Mouse (Mus musculus) cerebellum, postnatal 36 days (tissue): Measurements from ENCODE around the gene Gm10644.
"Not testable (repeated sequence)": the region's sequence is repeated elsewhere in the genome, so short reads cannot be mapped to it uniquely, and the experiment has no call there.

Experiments used
- DNase-seq, 2 experiments: peaks; one replicate each; pipeline ENCODE4 v3.0.0; 2021 to 2022; ENCODE audit warnings: mixed read lengths in 2 of 2

Gm10644 gene

DNA sequence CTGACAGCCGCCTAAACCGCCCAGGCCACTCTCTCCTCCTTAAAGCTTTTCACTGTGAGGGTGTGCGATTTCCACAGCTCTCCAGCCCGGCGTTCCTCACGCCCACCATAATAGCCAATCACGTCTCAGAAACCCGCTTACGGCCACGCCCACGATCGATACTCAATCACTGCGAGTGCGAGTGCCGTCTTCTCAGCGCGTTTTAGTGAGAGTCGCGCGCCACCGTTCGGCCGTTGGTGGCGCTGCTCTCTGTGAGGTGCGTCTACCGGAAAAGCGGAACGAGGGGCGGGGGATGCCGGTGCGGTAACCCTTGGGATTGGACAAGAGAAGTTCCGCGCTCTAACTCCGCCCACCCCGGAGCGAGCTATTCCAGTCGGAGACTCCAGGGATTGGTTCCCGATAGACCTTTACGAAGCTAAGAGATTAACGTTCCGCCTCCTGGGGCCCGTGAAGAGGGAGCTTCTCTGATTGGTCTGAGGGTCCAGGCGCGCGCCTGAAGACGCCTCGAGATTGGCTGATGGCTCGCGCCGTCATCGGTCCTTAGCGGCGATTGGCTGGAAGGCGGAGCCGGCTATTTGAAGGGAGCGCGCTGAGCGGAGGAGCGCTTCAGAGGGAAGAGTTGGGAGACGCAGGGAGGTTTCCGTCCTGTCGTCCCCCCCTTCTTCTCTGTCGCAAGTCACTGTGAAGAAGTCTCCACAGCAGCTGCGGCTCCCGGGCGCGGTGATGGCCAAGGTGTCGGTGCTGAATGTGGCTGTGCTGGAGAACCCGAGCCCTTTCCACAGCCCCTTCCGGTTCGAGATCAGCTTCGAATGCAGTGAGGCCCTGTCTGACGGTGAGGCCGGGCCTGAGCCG, at the start of gene Gm10644, which contains the start of gene Asf1b:
Gm10644 (minus strand) TSS at position 100 of the 852 bp plus-strand sequence.
Asf1b (plus strand) TSS at position 402 of the 852 bp plus-strand sequence.
- peak; percentile 97 to 99 for DNase-seq

DNA sequence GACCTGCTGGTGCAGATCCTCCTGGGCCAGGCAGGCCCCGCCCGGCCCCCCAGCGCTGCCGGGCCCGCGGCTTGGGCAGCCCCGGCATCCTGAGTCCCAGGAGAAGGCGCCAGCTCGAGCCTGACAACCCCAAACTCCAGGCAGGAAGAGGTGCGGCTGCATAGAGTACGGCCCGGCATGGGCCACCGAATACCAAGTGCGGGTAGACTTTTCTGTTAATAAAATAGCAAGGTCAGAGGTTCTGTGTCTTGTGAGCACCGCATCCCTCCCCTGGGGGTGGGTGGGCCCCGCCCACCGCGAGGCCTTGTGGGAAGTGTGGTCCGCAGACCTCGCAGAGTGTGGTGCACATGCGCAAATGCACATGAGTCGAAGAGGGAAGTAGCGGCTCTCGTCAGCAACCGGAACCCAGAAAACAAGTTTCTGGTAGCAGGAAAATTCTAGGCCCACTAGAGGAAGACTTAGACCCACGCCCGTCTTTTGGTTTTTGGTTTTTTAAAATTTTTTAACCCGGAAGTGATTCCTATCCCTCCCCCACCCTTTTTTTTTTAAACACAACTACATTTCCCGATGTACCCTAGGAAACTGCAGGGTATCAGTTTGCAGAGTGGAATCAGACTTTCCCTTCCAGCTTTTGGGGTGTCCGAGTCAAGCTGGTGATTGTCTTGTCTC, 49.7 kb upstream of the Gm10644 start:
- DNase-seq, result peak; percentile 90 to 93

DNA sequence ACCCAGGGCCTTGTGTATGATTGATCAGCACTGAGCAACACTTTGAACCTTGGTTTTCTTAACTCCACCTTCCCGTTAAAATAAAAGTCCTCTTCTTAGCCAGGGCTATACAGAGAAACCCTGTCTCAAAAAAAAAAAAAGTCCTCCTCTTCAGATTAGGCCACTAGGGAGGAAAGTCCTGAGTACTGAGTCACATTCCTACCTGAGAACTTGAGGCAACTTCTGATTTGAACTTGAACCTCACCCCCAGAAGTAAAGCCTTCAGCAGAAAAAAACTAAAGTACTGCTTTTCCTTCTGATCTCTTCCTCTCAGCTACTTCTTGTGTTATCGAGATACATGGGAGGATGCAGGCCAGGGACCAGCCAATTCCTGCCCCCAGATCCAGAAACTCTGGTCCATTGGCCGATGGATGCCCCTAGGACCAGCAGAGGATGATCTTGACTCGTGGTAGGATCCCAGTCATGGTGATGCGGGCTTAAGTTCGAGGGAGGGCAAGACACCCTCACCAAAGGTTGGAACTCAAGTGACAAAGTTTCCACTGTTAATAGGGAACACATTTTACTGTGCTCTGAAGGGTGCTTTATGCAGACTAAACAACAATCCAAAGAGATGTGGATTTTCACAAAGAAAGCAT, 48.7 kb upstream of the Gm10644 start:
- DNase-seq, result no peak

DNA sequence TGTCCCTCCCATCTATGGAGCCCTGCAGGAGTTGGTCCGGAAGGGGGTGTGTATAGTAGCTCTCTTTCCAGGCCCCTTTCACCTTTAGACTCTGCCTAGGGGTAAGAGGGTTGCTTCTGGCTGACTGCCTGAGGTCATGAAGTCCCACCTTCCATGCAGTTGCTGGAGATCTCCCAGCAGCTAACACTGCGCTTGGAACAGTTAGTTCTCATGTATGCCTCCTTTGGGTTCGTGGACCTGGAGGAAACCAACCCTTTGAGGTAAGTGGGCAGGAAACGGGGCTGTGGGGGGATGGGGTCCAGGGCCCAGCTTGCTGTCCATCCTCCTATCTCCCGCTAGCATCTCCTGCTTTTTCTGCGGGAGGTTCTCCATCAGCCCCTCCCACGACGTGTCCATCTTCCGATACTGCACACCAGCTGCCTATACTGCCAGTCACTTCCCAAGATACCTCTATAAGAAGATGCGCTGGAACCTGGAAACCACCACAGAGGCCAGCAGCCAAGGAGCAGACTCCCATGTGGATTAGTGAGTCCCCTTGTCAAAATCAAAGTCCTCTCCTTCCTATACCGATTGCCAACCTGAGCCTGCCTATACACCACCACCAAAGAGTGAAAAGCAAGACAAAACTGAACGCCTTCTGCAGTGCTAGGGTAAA, 48.1 kb upstream of the Gm10644 start:
- no peak for DNase-seq

DNA sequence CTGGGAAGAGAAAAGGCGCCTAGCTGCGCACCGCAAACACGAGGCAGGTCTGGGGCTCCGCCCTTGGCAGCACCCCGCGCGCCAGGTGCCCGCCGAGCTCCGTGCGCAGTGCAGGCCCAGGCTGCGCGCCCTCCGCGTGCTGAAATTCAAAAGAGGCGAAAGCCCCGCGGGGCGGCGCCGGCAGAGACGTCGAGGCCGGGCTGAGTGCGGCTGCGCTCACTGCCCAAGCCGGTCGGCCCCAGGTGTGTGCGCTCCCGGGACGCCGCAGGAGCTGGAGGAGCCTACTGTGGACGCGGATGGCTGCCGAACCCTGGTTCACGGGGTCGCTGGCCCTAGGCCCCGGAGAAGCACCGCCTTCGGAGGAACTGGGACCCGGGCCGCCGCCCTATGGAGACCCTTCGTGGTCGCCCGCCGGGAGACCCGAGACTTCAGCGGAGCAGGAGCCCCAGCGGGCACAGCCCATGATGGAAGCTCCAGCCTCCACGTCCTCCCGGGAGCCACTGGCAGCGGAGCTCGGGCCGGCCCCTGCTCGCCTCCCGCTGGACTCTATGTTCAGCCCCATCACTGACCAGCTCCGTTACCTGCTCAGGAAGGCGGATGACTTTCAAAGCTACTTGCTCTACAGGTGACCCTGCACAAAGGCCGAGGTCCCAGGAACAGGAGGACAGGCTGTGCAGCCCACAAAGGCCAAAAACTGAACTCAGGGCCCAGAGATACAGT, 46.4 kb upstream of the Gm10644 start, which contains the start of gene 1700067K01Rik:
1700067K01Rik (plus strand) TSS at position 222 of the 720 bp plus-strand sequence.
- DNase-seq, result no peak

DNA sequence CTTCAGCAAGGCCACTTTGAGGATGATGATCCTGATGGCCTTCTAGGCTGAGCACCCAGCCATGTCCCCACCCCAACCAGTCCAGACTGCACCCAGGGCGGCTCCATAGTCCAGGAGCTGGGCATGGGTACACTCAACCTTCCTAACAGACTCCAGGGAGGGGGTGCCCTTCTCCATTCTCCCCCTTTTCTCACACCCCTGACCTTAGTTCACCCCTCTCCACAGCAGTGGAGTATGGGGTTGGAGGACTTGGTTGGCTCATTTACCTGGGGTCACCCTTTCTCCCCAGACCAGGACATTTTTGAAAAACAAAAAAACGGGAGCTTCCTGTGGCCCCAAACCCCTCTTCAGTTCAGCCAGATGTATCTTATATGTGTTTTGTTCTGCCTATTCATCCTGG, 44.8 kb upstream of the Gm10644 start:
- no peak for DNase-seq

DNA sequence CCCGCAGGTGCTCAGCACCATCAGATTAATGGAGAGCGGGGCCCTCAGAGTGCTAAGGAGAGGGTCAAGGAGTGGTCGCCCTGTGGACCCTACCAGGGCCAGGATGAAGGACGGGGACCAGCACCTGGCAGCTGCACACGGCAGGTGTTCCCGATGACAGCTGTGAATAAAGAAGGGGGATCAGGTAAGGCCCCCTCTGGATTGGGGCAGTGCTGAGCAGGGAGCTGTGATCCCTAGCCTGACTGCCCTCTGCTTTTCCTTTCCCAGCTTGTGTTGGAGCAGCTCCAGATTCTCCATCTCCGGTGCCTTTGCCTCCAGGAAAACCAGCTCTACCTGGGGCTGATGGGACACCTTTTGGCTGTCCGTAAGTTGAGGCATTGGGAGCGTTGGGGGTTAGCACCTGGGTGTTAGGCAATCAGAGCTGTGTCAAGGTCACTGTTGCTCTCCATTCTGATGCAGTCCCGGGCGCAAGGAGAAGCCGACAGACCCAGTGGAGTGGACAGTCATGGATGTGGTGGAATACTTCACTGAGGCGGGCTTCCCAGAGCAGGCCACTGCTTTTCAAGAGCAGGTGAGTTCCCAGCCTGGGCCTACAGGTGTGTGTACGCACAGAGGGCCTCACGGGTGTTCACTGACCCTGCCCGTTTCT, 44.2 kb upstream of the Gm10644 start:
- DNase-seq, result no peak

DNA sequence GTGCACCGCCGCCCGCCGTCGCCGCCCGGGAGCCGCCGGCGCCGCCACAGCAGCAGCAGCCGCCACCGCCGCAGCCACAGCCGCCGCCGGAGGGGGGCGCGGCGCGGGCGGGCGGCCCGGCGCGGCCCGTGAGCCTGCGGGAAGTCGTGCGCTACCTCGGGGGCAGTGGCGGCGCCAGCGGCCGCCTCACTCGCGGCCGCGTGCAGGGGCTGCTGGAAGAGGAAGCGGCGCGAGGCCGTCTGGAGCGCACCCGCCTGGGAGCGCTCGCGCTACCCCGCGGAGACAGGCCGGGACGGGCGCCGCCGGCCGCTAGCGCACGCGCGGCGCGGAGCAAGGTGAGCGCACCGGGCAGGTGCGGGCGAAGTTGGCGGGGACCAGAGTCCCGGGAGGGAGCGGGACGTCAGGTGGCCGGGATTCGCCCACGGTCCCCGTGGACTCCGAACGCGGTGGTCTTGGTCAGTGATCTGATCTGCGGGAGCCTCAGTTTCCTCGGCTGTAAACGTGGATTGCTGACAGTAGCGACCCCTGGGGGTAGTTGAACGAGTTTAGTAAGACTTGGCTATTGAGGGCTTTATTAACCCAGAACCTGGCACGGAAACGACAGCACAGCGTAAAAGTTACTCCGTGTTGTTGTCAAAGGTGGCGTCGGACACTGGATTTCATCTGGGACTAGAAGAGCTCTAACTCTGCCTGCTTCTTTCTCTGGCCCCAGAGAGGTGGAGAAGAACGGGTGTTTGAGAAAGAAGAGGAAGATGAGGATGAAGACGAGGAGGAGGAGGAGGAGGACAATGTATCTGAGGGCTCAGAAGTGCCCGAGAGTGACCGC, 43.4 kb upstream of the Gm10644 start:
- DNase-seq, result peak in 1 of 2 experiments; percentile 51

DNA sequence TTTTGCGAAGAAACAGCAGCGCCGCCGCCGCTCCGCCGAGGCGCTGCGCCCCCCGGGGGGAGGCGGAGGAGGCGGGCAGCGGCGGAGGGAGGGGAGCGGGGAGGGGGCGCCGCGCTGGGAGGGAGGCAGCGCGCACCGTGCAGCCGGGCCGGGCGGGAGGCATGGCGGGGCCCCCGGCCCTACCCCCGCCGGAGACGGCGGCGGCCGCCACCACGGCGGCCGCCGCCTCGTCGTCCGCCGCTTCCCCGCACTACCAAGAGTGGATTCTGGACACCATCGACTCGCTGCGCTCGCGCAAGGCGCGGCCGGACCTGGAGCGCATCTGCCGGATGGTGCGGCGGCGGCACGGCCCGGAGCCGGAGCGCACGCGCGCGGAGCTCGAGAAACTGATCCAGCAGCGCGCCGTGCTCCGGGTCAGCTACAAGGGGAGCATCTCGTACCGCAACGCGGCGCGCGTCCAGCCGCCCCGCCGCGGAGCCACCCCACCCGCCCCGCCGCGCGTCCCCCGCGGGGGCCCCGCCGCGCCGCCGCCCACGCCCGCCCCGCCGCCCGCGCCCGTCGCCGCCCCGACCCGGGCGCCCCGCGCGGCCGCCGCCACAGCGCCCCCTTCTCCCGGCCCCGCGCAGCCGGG, 42.6 kb upstream of the Gm10644 start, which contains the start of gene Samd1:
Samd1 (plus strand) TSS at position 162 of the 631 bp plus-strand sequence.
- DNase-seq, result peak; percentile 53 to 56

DNA sequence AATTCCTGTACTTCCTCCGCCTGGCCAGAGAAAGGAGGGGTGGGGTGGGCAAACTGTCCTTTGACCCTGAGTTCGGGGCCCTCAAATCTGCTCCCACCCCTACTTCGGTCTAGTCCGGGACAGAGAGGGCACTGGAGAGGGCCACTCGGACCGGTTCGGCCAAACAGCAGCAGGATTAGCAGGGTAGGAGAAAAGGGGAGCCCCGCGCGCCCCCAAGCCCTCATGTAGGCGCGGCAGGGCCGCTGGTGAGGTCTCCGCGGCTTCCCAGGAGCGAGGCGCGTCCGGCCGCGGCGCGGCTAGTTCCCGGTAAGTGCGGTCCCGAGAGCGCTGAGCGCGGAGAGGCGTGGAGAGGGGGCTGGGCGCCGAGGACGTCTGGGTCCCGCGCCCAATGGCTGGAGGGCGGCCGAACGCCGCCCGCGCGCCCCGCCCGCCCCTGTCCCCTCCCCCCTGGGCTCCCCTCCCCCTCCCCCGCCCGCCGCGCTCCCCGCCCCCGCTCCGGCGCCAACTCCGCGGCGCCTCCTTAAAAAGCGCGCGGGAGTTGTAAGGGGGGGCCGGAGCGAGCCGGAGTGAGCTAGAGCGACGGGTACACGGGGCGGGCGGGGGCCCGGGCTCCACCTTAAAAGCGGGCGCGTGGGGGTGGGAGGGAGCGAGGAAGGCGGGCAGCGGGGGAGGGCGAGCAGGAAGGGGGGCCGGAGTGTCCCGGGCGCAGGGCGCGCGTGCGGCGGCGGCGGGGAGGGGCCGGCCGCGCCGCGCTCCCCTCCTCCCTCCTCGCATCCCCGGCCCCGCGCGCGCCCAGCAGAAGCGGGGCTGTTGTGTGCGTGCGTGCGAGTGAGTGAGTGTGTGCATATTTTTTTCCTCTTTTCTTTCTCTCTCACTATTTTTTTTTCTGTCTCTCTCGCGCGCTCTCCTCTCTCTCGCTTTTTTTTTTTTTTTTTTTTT, 41.8 kb upstream of the Gm10644 start:
- DNase-seq, result peak; percentile 72 to 86

DNA sequence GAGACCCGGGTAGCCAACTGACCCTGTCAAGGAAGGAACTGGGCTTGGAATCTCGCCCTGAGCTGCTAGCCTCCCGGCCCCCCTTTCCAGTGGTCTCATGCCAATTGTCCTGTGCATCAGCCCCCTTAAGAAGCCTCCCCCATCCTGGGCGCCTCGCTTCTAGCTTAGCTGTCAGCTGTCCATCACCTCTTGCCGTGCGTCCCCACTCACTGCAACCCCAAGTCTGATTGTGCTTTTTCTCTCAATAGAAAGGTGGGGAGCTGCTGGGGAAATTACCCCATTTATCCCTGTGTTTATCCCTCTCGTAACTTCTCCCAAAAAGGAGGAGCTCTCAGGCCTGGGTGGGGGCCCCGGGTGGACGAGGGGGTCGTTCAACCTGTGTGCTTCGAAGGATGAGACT, 41.0 kb upstream of the Gm10644 start:
- no peak for DNase-seq

DNA sequence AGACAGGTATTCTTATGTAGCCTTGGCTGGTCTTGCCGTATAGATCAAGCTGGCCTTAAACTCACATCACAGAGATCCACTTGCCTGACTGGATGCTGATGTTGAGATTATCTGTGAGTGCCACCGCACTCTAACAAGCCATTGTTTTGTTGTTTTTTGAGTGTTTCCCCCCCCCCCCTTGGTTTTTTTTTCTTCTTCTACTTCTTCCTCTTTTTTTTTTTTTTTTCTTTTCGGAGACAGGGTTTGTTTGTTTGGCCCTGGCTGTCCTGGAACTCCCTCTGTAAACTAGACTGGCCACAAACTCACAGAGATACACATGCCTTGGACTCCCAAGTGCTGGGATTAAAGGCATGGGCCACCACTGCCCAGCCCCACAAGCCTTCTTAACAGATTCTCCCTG, 39.0 kb upstream of the Gm10644 start:
- DNase-seq, result no peak

DNA sequence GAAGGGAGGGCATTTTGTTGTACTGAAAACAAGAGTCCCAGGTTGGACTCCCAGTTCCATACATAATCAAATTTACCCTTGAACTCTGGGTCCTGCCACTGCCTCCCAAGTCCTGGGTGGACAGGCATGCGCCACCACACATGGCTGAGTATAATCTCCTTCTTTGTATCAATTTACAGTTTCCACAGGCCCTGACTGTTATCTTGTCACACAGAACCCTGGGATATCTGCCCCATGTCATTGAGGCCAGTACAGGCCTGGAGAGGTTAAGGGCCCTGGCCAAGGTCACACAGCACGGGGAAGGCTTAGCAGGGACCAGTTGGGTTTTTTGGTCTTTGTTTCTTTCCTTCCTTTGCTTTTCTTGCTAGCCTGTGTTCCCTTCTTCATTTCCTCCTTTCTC, 37.5 kb upstream of the Gm10644 start:
- DNase-seq, result no peak

DNA sequence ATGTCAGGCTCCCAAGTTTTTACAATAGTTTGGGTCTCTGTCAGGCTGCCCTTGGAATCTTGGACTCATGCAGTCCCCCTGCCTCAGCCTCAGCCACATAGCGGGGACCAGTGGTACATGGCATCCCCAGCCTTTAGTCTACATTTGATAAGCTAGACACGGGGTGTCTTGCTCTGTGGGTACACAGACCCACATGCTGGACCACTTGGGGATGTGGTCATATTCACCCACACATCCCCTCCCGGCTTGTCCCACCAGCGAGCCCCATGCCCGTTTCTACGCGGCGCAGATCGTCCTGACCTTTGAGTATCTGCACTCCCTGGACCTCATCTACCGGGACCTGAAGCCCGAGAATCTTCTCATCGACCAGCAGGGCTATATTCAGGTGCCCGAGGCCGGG, 35.2 kb upstream of the Gm10644 start:
- DNase-seq, result no peak

DNA sequence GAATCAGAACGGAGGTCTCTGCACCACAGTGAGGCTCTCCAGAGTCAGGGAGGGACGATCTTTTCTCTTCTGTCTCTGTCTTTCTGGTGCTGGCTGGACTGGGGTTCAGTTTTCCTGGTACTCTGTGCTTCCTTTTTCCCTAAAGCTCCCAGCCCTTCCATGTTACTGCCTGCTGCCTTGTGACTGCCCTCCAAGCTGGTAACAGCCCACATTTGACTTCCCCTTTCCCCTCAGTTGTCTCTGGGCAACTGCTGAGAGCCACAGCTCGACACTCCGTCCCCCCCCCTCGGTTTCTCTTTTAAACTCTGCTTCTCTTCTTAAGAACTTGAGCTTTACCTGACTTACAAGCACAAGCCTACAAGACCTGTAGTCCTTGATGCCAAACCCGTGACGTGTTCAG, 34.2 kb upstream of the Gm10644 start:
- no peak for DNase-seq

DNA sequence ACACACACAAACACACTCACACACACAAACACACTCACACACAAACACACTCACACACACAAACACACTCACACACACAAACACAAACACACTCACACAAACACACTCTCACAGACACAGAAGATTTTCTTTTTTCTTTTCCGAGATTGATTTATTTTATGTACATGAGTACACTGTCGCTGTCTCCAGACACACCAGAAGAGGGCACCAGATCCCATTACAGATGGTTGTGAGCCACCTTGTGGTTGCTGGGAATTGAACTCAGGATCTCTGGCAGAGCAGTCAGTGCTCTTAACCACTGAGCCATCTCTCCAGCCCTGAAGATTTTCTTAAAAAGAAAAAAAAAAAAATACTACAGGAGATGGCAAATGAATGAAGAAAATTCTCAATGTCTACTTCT, 28.2 kb upstream of the Gm10644 start:
- DNase-seq, result not testable (repeated sequence)

DNA sequence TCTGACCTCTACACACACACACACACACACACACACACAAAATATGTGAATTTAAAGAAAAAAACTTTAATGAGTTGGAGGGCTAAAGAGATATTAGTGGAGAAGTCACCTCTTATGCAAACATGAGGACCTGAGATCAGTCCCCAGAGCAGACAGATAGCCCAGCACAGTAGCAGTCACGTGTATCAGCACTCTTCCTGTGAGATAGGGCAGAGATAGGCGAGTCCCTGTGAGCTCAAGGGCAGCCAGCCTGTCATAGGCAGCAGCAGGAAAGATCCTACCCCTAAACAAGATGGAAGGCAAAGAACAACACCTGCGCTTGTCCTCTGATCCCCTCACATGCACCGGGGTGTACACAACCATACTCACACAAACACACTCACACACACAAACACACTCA, 27.4 kb upstream of the Gm10644 start:
- DNase-seq, result no peak

DNA sequence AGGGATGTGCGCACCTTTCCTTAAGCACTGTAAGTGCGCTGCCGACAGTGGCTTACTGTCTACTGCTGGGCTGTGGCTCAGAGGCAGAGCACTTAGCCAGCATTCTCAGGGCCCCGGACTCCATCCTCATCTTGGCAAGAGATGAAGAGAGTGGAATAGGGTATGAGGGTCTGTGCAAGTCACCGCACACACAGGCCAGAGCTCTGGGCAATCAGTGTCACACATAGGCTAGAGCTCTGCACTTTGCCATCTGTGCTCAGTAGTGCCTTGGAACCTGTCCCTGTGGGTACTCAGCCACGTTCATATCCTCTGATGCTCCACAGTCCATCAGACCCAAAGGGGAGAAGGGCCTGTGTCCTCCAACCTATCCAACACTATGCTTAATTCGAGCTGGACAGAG, 26.5 kb upstream of the Gm10644 start:
- peak in 1 of 2 experiments; percentile 32 for DNase-seq

DNA sequence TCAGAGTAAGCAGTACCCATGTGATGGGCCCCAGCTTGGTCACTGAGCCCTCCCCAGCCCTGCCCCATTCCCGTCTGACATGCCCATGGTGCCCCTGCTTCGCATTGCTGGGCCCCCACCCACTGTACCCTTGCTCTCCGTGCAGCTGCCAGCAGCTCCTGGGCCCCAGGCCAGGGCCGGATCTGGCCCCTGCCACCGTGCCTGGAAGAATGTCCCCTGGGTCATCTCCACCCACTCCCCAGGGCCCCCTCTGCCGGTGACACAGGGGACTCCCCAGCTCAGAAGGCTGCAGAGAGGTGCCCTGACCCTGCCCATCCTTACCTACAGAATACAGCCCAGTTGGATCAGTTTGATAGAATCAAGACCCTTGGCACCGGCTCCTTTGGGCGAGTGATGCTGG, 25.8 kb upstream of the Gm10644 start:
- DNase-seq, result no peak
